Mouse (Mus musculus): ENCODE measurements around the gene Gcnt2. TPM values are rescaled to one million over a fixed set of nuclear protein-coding genes. Genes with fewer than 3 reads are reported as not detected.

Gcnt2 gene
- polyA plus RNA-seq, 1 experiment from 2014 or later = 3.1 TPM

DNA sequence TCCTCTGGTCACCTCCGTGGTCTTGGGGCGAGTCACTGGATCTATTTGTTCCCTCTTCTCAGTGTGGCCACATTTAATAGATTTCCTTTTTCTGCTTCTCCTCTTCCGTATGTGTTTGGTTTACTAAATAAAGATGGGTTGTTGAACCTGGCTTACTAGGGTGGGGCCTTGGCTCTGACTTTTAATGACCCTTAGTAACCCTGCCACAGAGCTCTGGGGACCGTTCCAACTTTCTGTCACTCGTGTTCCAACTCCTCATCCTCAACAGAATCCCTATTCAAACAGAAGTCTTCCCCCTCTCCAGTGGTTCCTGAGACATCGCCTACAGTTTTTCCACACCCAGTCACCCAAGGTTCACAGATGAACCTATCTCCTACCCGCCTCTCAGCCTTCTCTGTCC, 96.2 kb downstream of the Gcnt2 start:
- H3K36me3 ChIP-seq (ENCODE audit: control insufficient read depth, insufficient read depth) = no peaks in the 10 kb centered on the region
- H3K9me3 ChIP-seq (replicated peaks; ENCODE audit: control insufficient read depth, low read length) = no peaks in the 10 kb centered on the region
- no peaks in the 10 kb centered on the region for H3K27me3 ChIP-seq (ENCODE audit: control insufficient read depth, insufficient read depth, low read depth, low read length)
- H3K9ac ChIP-seq (ENCODE audit: low read depth, low read length) = no peak overlapping the region
- 56% methylated on average over 7 of the region's 7 CpGs for WGBS (ENCODE audit: insufficient replicate concordance)
- H3K4me2 ChIP-seq (ENCODE audit: low read depth, low read length) = no peak overlapping the region
- H3K4me3 ChIP-seq (ENCODE audit: low read depth, low read length) = no peak overlapping the region
- no peak overlapping the region for H3K27ac ChIP-seq (ENCODE audit: low read length)
- H3K4me1 ChIP-seq (ENCODE audit: control insufficient read depth, low read depth, low read length) = no peaks in the 10 kb centered on the region
- ATAC-seq (ENCODE audit: low read depth) = no peak

DNA sequence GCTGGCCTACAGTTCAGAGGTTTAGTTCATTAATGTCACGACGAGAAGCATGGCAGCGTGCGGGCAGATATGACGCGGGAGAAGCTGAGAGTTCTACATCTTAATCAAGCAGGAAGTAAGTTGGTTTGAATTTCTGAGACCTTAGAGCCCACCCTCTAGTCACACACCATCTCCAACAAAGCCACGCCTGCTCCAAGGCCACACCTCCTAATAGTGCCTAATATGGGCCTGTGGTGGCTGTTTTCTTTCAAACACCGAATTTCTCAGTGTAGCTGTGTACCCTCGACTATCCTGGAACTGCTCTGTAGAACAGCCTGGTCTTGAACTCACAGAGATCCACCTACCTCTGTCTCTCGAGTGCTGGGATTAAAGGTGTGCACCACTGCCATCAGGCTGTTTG, 108.1 kb downstream of the Gcnt2 start:
- Histone ChIP-seq H3K9ac (ENCODE audit: low read depth, low read length) (no peak overlapping the region), H3K4me1 (ENCODE audit: control insufficient read depth, low read depth, low read length) (peaks cover 3% of the 10 kb centered on the region), H3K27ac (ENCODE audit: low read length) (no peak overlapping the region), H3K4me2 (ENCODE audit: low read depth, low read length) (no peak overlapping the region), H3K27me3 (ENCODE audit: control insufficient read depth, insufficient read depth, low read depth, low read length) (no peaks in the 10 kb centered on the region), H3K36me3 (ENCODE audit: control insufficient read depth, insufficient read depth) (no peaks in the 10 kb centered on the region), H3K4me3 (ENCODE audit: low read depth, low read length) (no peak overlapping the region), H3K9me3 (replicated peaks; ENCODE audit: control insufficient read depth, low read length) (no peaks in the 10 kb centered on the region)
- whole genome bisulfite sequencing (ENCODE audit: insufficient replicate concordance) = 67% methylated on average over 10 of the region's 10 CpGs
- no peak for ATAC-seq (ENCODE audit: low read depth)

- H3K27ac ChIP-seq (ENCODE audit: low read length) = no peak overlapping the region
Observed at GRCm38 (mm10) chr13:40968564-40968963, 109.0 kb downstream of the Gcnt2 start.

GRCm38 (mm10) chr13:40969761-40970390, 110.3 kb downstream of the Gcnt2 start:
- H3K4me1 ChIP-seq (ENCODE audit: control insufficient read depth, low read depth, low read length) = peaks cover 3% of the 10 kb centered on the region
- 69% methylated on average over 4 of the region's 4 CpGs for WGBS (ENCODE audit: insufficient replicate concordance)
- ATAC-seq (ENCODE audit: low read depth) = no peak

More at GRCm38 (mm10) chr13:40968564-40968963, 109.0 kb downstream of the Gcnt2 start:
- H3K4me3 ChIP-seq (ENCODE audit: low read depth, low read length) = no peak overlapping the region
- no peaks in the 10 kb centered on the region for H3K9me3 ChIP-seq (replicated peaks; ENCODE audit: control insufficient read depth, low read length)
- H3K4me2 ChIP-seq (ENCODE audit: low read depth, low read length) = no peak overlapping the region
- peaks cover 3% of the 10 kb centered on the region for H3K4me1 ChIP-seq (ENCODE audit: control insufficient read depth, low read depth, low read length)
- WGBS (ENCODE audit: insufficient replicate concordance) = 16% methylated on average over 5 of the region's 5 CpGs
- no peaks in the 10 kb centered on the region for H3K27me3 ChIP-seq (ENCODE audit: control insufficient read depth, insufficient read depth, low read depth, low read length)
- peak; percentile 35; the same call in 1 of the 2 replicates for ATAC-seq (ENCODE audit: low read depth)
- H3K9ac ChIP-seq (ENCODE audit: low read depth, low read length) = no peak overlapping the region
- no peaks in the 10 kb centered on the region for H3K36me3 ChIP-seq (ENCODE audit: control insufficient read depth, insufficient read depth)

DNA sequence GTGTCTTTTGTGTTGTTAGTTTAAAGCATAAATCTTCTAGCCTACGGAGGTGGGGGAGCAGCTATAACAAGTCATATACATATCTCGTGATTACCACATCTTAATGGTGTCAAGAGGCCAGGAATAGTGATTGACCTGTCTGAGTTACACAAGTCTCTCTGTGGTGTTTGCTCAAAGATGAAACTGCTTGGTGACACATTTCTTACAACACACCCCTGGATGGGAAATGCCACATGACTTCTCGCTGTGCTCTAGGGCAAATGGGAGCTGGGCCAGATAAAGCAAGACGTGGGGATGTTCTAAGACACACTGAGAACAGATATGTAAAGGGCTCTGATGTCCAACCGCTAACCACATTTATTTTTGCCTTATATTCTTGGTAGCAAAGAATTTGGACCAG, 111.7 kb downstream of the Gcnt2 start:
- peaks cover 3% of the 10 kb centered on the region for H3K4me1 ChIP-seq (ENCODE audit: control insufficient read depth, low read depth, low read length)
- 53% methylated on average over 5 of the region's 5 CpGs for WGBS (ENCODE audit: insufficient replicate concordance)
- H3K27me3 ChIP-seq (ENCODE audit: control insufficient read depth, insufficient read depth, low read depth, low read length) = no peaks in the 10 kb centered on the region
- peak; percentile 75 for ATAC-seq (ENCODE audit: low read depth)
- no peak overlapping the region for H3K27ac ChIP-seq (ENCODE audit: low read length)
- H3K36me3 ChIP-seq (ENCODE audit: control insufficient read depth, insufficient read depth) = no peaks in the 10 kb centered on the region
- no peak overlapping the region for H3K4me3 ChIP-seq (ENCODE audit: low read depth, low read length)
- H3K4me2 ChIP-seq (ENCODE audit: low read depth, low read length) = no peak overlapping the region
- no peak overlapping the region for H3K9ac ChIP-seq (ENCODE audit: low read depth, low read length)
- no peaks in the 10 kb centered on the region for H3K9me3 ChIP-seq (replicated peaks; ENCODE audit: control insufficient read depth, low read length)

More at GRCm38 (mm10) chr13:40969761-40970390, 110.3 kb downstream of the Gcnt2 start:
- H3K27me3 ChIP-seq (ENCODE audit: control insufficient read depth, insufficient read depth, low read depth, low read length) = no peaks in the 10 kb centered on the region
- H3K9ac ChIP-seq (ENCODE audit: low read depth, low read length) = no peak overlapping the region
- no peak overlapping the region for H3K4me2 ChIP-seq (ENCODE audit: low read depth, low read length)
- H3K9me3 ChIP-seq (replicated peaks; ENCODE audit: control insufficient read depth, low read length) = no peaks in the 10 kb centered on the region
- no peaks in the 10 kb centered on the region for H3K36me3 ChIP-seq (ENCODE audit: control insufficient read depth, insufficient read depth)
- H3K4me3 ChIP-seq (ENCODE audit: low read depth, low read length) = no peak overlapping the region
- H3K27ac ChIP-seq (ENCODE audit: low read length) = no peak overlapping the region

DNA sequence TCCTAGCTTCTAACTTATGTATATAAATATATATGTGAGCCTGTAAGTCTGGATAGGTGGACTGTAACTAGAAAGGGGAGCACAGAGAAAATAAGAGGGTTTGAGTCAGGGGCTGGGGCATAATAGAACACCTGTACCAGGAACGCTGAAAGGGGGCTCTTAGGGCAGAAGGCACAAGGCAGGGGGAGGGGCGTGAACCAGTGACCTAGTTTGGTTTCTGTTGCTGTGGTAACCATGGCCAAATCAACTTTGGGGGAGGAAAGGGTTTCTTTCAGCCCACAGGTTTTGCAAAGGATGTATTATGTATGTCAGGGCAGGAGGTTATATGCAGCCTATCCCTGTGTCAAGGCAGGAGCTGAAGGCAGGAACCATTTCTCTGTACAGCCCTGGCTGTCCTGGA, 112.3 kb downstream of the Gcnt2 start:
- H3K4me3 ChIP-seq (ENCODE audit: low read depth, low read length) = no peak overlapping the region
- no peaks in the 10 kb centered on the region for H3K27me3 ChIP-seq (ENCODE audit: control insufficient read depth, insufficient read depth, low read depth, low read length)
- WGBS (ENCODE audit: insufficient replicate concordance) = 53% methylated on average over 2 of the region's 2 CpGs
- H3K36me3 ChIP-seq (ENCODE audit: control insufficient read depth, insufficient read depth) = no peaks in the 10 kb centered on the region
- peaks cover 3% of the 10 kb centered on the region for H3K4me1 ChIP-seq (ENCODE audit: control insufficient read depth, low read depth, low read length)
- no peak overlapping the region for H3K27ac ChIP-seq (ENCODE audit: low read length)
- H3K9ac ChIP-seq (ENCODE audit: low read depth, low read length) = no peak overlapping the region
- H3K4me2 ChIP-seq (ENCODE audit: low read depth, low read length) = no peak overlapping the region
- 0 out of 2 replicates have a peak, but pooled peaks have one; percentile 19 for ATAC-seq (ENCODE audit: low read depth)
- no peaks in the 10 kb centered on the region for H3K9me3 ChIP-seq (replicated peaks; ENCODE audit: control insufficient read depth, low read length)

GRCm38 (mm10) chr13:40972976-40973375, 113.4 kb downstream of the Gcnt2 start:
- no peak overlapping the region for H3K4me2 ChIP-seq (ENCODE audit: low read depth, low read length)
- H3K36me3 ChIP-seq (ENCODE audit: control insufficient read depth, insufficient read depth) = no peaks in the 10 kb centered on the region
- WGBS (ENCODE audit: insufficient replicate concordance) = 66% methylated on average over 5 of the region's 5 CpGs
- H3K9me3 ChIP-seq (replicated peaks; ENCODE audit: control insufficient read depth, low read length) = no peaks in the 10 kb centered on the region
- no peaks in the 10 kb centered on the region for H3K27me3 ChIP-seq (ENCODE audit: control insufficient read depth, insufficient read depth, low read depth, low read length)
- peaks cover 3% of the 10 kb centered on the region for H3K4me1 ChIP-seq (ENCODE audit: control insufficient read depth, low read depth, low read length)
- no peak for ATAC-seq (ENCODE audit: low read depth)
- H3K9ac ChIP-seq (ENCODE audit: low read depth, low read length) = no peak overlapping the region
- no peak overlapping the region for H3K4me3 ChIP-seq (ENCODE audit: low read depth, low read length)
- H3K27ac ChIP-seq (ENCODE audit: low read length) = no peak overlapping the region

- Histone ChIP-seq H3K9ac (ENCODE audit: low read depth, low read length) (no peak overlapping the region), H3K27ac (ENCODE audit: low read length) (no peak overlapping the region), H3K9me3 (replicated peaks; ENCODE audit: control insufficient read depth, low read length) (no peaks in the 10 kb centered on the region), H3K4me3 (ENCODE audit: low read depth, low read length) (no peak overlapping the region), H3K36me3 (ENCODE audit: control insufficient read depth, insufficient read depth) (no peaks in the 10 kb centered on the region), H3K4me2 (ENCODE audit: low read depth, low read length) (no peak overlapping the region), H3K4me1 (ENCODE audit: control insufficient read depth, low read depth, low read length) (no peaks in the 10 kb centered on the region), H3K27me3 (ENCODE audit: control insufficient read depth, insufficient read depth, low read depth, low read length) (no peaks in the 10 kb centered on the region)
- ATAC-seq (ENCODE audit: low read depth) = no peak
- WGBS (ENCODE audit: insufficient replicate concordance) = 11% methylated on average over 7 of the region's 7 CpGs
Observed at GRCm38 (mm10) chr13:40977609-40978008, 118.1 kb downstream of the Gcnt2 start.

DNA sequence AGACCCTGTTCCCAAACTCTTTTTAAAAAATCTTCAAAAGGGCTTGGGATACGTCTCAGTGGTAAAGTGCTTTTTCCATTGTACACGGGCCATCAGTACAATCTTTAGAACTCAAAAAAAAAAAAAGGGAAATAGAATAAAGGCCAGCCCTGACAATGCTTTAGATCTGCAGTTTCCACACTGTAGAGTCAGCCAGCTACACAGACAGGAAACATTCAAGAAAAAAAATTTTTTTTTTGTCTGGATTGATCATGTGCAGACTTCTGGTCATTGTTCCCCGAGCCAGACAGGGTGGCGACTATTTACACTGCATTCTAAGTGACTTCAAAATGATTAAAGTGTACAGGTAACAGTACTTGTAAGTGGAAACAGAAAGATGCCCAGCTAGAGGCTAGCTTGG, 119.1 kb downstream of the Gcnt2 start:
- WGBS (ENCODE audit: insufficient replicate concordance) = 22% methylated on average over 4 of the region's 4 CpGs
- no peak overlapping the region for H3K4me2 ChIP-seq (ENCODE audit: low read depth, low read length)

More for the DNA sequence above, 119.1 kb downstream of the Gcnt2 start:
- Histone ChIP-seq H3K4me1 (ENCODE audit: control insufficient read depth, low read depth, low read length) (no peaks in the 10 kb centered on the region), H3K36me3 (ENCODE audit: control insufficient read depth, insufficient read depth) (no peaks in the 10 kb centered on the region), H3K27me3 (ENCODE audit: control insufficient read depth, insufficient read depth, low read depth, low read length) (no peaks in the 10 kb centered on the region), H3K4me3 (ENCODE audit: low read depth, low read length) (no peak overlapping the region), H3K9ac (ENCODE audit: low read depth, low read length) (no peak overlapping the region), H3K9me3 (replicated peaks; ENCODE audit: control insufficient read depth, low read length) (no peaks in the 10 kb centered on the region), H3K27ac (ENCODE audit: low read length) (no peak overlapping the region)
- ATAC-seq (ENCODE audit: low read depth) = no peak

Data from liver, embryonic 16.5 days (tissue).